Mouse (Mus musculus): ENCODE measurements at regions not wholly inside any gene's neighbourhood (a gene's known extent, or its start where the extent isn't known, plus 50 kb on each side); places are given as distances from the start of the nearest gene placed in this dataset.

GRCm38 (mm10) chr8:112196423-112196822 is 181.6 kb upstream of the Gm6793 start:
- no peaks in the 10 kb centered on the region for H3K36me3 ChIP-seq
- peaks cover 5% of the 10 kb centered on the region; the same call in 1 of the 2 replicates for H3K4me1 ChIP-seq
- H3K9me3 ChIP-seq, result no peaks in the 10 kb centered on the region
- H3K27me3 ChIP-seq, result no peaks in the 10 kb centered on the region
- 47% methylated on average over 1 of the region's 1 CpGs for WGBS
- H3K9ac ChIP-seq (replicated peaks), result no peak overlapping the region
- no peak overlapping the region for H3K27ac ChIP-seq (replicated peaks)
- H3K4me3 ChIP-seq, result no peak overlapping the region
- no peak overlapping the region for H3K4me2 ChIP-seq (replicated peaks)
- ATAC-seq (replicated peaks), result no peak

- WGBS, result 79% methylated on average over 2 of the region's 2 CpGs
- no peak for ATAC-seq (replicated peaks)
- Histone ChIP-seq H3K36me3 (no peaks in the 10 kb centered on the region), H3K4me3 (no peak overlapping the region), H3K27ac (replicated peaks) (no peak overlapping the region), H3K27me3 (no peaks in the 10 kb centered on the region), H3K9me3 (no peaks in the 10 kb centered on the region), H3K4me1 (peaks cover 5% of the 10 kb centered on the region; the same call in 1 of the 2 replicates), H3K4me2 (replicated peaks) (no peak overlapping the region), H3K9ac (replicated peaks) (no peak overlapping the region)
Measured at GRCm38 (mm10) chr8:112195880-112196279, 181.0 kb upstream of the Gm6793 start.

GRCm38 (mm10) chr8:112191846-112192245 is 177.0 kb upstream of the Gm6793 start:
- Histone ChIP-seq H3K4me3 (no peak overlapping the region), H3K27me3 (no peaks in the 10 kb centered on the region), H3K27ac (replicated peaks) (no peak overlapping the region), H3K36me3 (no peaks in the 10 kb centered on the region), H3K9me3 (no peaks in the 10 kb centered on the region), H3K4me2 (replicated peaks) (no peak overlapping the region), H3K9ac (replicated peaks) (no peak overlapping the region), H3K4me1 (peaks cover 5% of the 10 kb centered on the region; the same call in 1 of the 2 replicates)
- no peak for ATAC-seq (replicated peaks)
- WGBS, result 51% methylated on average over 3 of the region's 3 CpGs

GRCm38 (mm10) chr8:112189698-112190097 is 174.9 kb upstream of the Gm6793 start:
- 6% methylated on average over 2 of the region's 2 CpGs for WGBS
- H3K4me2 ChIP-seq (replicated peaks), result no peak overlapping the region
- H3K36me3 ChIP-seq, result no peaks in the 10 kb centered on the region
- ATAC-seq (replicated peaks), result no peak
- H3K4me3 ChIP-seq, result no peak overlapping the region
- H3K9me3 ChIP-seq, result no peaks in the 10 kb centered on the region
- peaks cover 5% of the 10 kb centered on the region; the same call in 1 of the 2 replicates for H3K4me1 ChIP-seq
- no peak overlapping the region for H3K27ac ChIP-seq (replicated peaks)
- H3K9ac ChIP-seq (replicated peaks), result no peak overlapping the region
- no peaks in the 10 kb centered on the region for H3K27me3 ChIP-seq

- no peaks in the 10 kb centered on the region for H3K9me3 ChIP-seq
- no peaks in the 10 kb centered on the region for H3K27me3 ChIP-seq
- no peak for ATAC-seq (replicated peaks)
- H3K27ac ChIP-seq (replicated peaks), result no peak overlapping the region
- H3K9ac ChIP-seq (replicated peaks), result no peak overlapping the region
- H3K4me3 ChIP-seq, result no peak overlapping the region
- WGBS, result 98% methylated on average over 1 of the region's 1 CpGs
- H3K36me3 ChIP-seq, result no peaks in the 10 kb centered on the region
- no peak overlapping the region for H3K4me2 ChIP-seq (replicated peaks)
- H3K4me1 ChIP-seq, result no peaks in the 10 kb centered on the region
Measured at GRCm38 (mm10) chr8:112170184-112170583, 155.3 kb upstream of the Gm6793 start.

GRCm38 (mm10) chr8:112156656-112157055 is 141.8 kb upstream of the Gm6793 start:
- H3K4me3 ChIP-seq, result no peak overlapping the region
- no peak overlapping the region for H3K4me2 ChIP-seq (replicated peaks)
- 25% methylated on average over 7 of the region's 7 CpGs for WGBS
- H3K27me3 ChIP-seq, result no peaks in the 10 kb centered on the region
- H3K9ac ChIP-seq (replicated peaks), result no peak overlapping the region
- no peaks in the 10 kb centered on the region for H3K4me1 ChIP-seq
- H3K9me3 ChIP-seq, result no peaks in the 10 kb centered on the region
- no peak overlapping the region for H3K27ac ChIP-seq (replicated peaks)
- no peak for ATAC-seq (replicated peaks)
- H3K36me3 ChIP-seq, result no peaks in the 10 kb centered on the region

- H3K4me1 ChIP-seq, result peaks cover 5% of the 10 kb centered on the region; the same call in 1 of the 2 replicates
- no peak overlapping the region for H3K4me3 ChIP-seq
- H3K36me3 ChIP-seq, result no peaks in the 10 kb centered on the region
- 17% methylated on average over 5 of the region's 5 CpGs for WGBS
- no peaks in the 10 kb centered on the region for H3K9me3 ChIP-seq
- 0 out of 2 replicates have a peak, but pooled peaks have one; percentile 43 for ATAC-seq (replicated peaks)
- no peak overlapping the region for H3K9ac ChIP-seq (replicated peaks)
- H3K27ac ChIP-seq (replicated peaks), result no peak overlapping the region
- H3K4me2 ChIP-seq (replicated peaks), result no peak overlapping the region
- no peaks in the 10 kb centered on the region for H3K27me3 ChIP-seq
Measured at GRCm38 (mm10) chr8:112138924-112139323, 124.1 kb upstream of the Gm6793 start.

- WGBS, result 77% methylated on average over 2 of the region's 2 CpGs
- no peak for ATAC-seq (replicated peaks)
- no peak overlapping the region for H3K9ac ChIP-seq (replicated peaks)
Measured at GRCm38 (mm10) chr8:112130196-112130595, 115.4 kb upstream of the Gm6793 start.

GRCm38 (mm10) chr8:112128833-112129518 is 114.1 kb upstream of the Gm6793 start:
- ATAC-seq (replicated peaks), result no peak
- Histone ChIP-seq H3K9me3 (no peaks in the 10 kb centered on the region), H3K4me3 (no peak overlapping the region), H3K36me3 (no peaks in the 10 kb centered on the region), H3K4me1 (no peaks in the 10 kb centered on the region), H3K4me2 (replicated peaks) (no peak overlapping the region), H3K27ac (replicated peaks) (no peak overlapping the region), H3K27me3 (no peaks in the 10 kb centered on the region), H3K9ac (replicated peaks) (no peak overlapping the region)
- WGBS, result 52% methylated on average over 14 of the region's 14 CpGs

More at GRCm38 (mm10) chr8:112130196-112130595, 115.4 kb upstream of the Gm6793 start:
- H3K27ac ChIP-seq (replicated peaks), result no peak overlapping the region
- H3K9me3 ChIP-seq, result no peaks in the 10 kb centered on the region
- H3K4me1 ChIP-seq, result no peaks in the 10 kb centered on the region
- H3K4me2 ChIP-seq (replicated peaks), result no peak overlapping the region
- no peak overlapping the region for H3K4me3 ChIP-seq
- no peaks in the 10 kb centered on the region for H3K36me3 ChIP-seq
- H3K27me3 ChIP-seq, result no peaks in the 10 kb centered on the region

- ATAC-seq (replicated peaks), result no peak
- H3K9me3 ChIP-seq, result no peaks in the 10 kb centered on the region
- H3K27ac ChIP-seq (replicated peaks), result no peak overlapping the region
- 71% methylated on average over 2 of the region's 2 CpGs for WGBS
- no peaks in the 10 kb centered on the region for H3K4me1 ChIP-seq
- no peaks in the 10 kb centered on the region for H3K27me3 ChIP-seq
- H3K4me2 ChIP-seq (replicated peaks), result no peak overlapping the region
- H3K36me3 ChIP-seq, result no peaks in the 10 kb centered on the region
- no peak overlapping the region for H3K4me3 ChIP-seq
- H3K9ac ChIP-seq (replicated peaks), result no peak overlapping the region
Measured at GRCm38 (mm10) chr8:112111950-112112349, 97.1 kb upstream of the Gm6793 start.

- WGBS, result 55% methylated on average over 10 of the region's 10 CpGs
- H3K27ac ChIP-seq (replicated peaks), result peak overlapping the region; percentile 65
- H3K36me3 ChIP-seq, result no peaks in the 10 kb centered on the region
- no peak overlapping the region for H3K4me2 ChIP-seq (replicated peaks)
- no peak overlapping the region for H3K9ac ChIP-seq (replicated peaks)
- H3K4me1 ChIP-seq, result peaks cover 11% of the 10 kb centered on the region
- no peaks in the 10 kb centered on the region for H3K27me3 ChIP-seq
- ATAC-seq (replicated peaks), result peak; percentile 95
- no peaks in the 10 kb centered on the region for H3K9me3 ChIP-seq
- no peak overlapping the region for H3K4me3 ChIP-seq
Measured at GRCm38 (mm10) chr8:112097883-112098635, 83.2 kb upstream of the Gm6793 start.

- no peaks in the 10 kb centered on the region for H3K9me3 ChIP-seq
- H3K4me1 ChIP-seq, result peaks cover 16% of the 10 kb centered on the region
- H3K9ac ChIP-seq (replicated peaks), result no peak overlapping the region
- H3K27ac ChIP-seq (replicated peaks), result no peak overlapping the region
- ATAC-seq (replicated peaks), result no peak
- no peaks in the 10 kb centered on the region for H3K27me3 ChIP-seq
- H3K4me3 ChIP-seq, result no peak overlapping the region
- no peak overlapping the region for H3K4me2 ChIP-seq (replicated peaks)
- no peaks in the 10 kb centered on the region for H3K36me3 ChIP-seq
- WGBS, result 79% methylated on average over 2 of the region's 2 CpGs
Measured at GRCm38 (mm10) chr8:112094881-112095280, 80.0 kb upstream of the Gm6793 start.

All from forebrain, embryonic 15.5 days (tissue).